Mouse (Mus musculus) kidney, postnatal 25 days (tissue): ENCODE measurements around the gene Prrx2.
A peak's percentile ranks its signal among the peaks of the same experiment; 100 is the strongest.

Source experiments
- DNase-seq, 2 experiments: peaks; one replicate each; pipeline ENCODE4 v3.0.0; 2021; ENCODE audit warnings: mixed read lengths in 2 of 2

Prrx2 gene

GRCm38 (mm10) chr2:30870863-30871262, 36.1 kb downstream of the Prrx2 start:
- peak; percentile 67 to 84 for DNase-seq

- no peak for DNase-seq
Measured at GRCm38 (mm10) chr2:30872669-30873068, 37.9 kb downstream of the Prrx2 start.

GRCm38 (mm10) chr2:30874445-30874844, 39.7 kb downstream of the Prrx2 start:
- DNase-seq, result no peak

- DNase-seq, result no peak
Measured at GRCm38 (mm10) chr2:30875096-30875495, 40.3 kb downstream of the Prrx2 start.

- DNase-seq, result no peak
Measured at GRCm38 (mm10) chr2:30875621-30876432, 41.1 kb downstream of the Prrx2 start.

- DNase-seq, result no peak
Measured at GRCm38 (mm10) chr2:30879481-30879880, 44.7 kb downstream of the Prrx2 start.

- no peak for DNase-seq
Measured at GRCm38 (mm10) chr2:30881215-30881614, 46.4 kb downstream of the Prrx2 start.

GRCm38 (mm10) chr2:30884852-30885373, 50.1 kb downstream of the Prrx2 start:
- no peak for DNase-seq

- no peak for DNase-seq
Measured at GRCm38 (mm10) chr2:30885453-30886163, 50.8 kb downstream of the Prrx2 start.

- peak in 1 of 2 experiments; percentile 66 for DNase-seq
Measured at GRCm38 (mm10) chr2:30891002-30891401, 56.2 kb downstream of the Prrx2 start.

GRCm38 (mm10) chr2:30893399-30893798, 58.6 kb downstream of the Prrx2 start:
- DNase-seq, result peak; percentile 68 to 77

GRCm38 (mm10) chr2:30893946-30894345, 59.2 kb downstream of the Prrx2 start:
- no peak for DNase-seq

GRCm38 (mm10) chr2:30897291-30897690, 62.5 kb downstream of the Prrx2 start:
- peak; percentile 39 to 69 for DNase-seq

- DNase-seq, result no peak
Measured at GRCm38 (mm10) chr2:30899397-30900069, 64.8 kb downstream of the Prrx2 start.

GRCm38 (mm10) chr2:30901646-30902160, 66.9 kb downstream of the Prrx2 start:
- DNase-seq, result no peak

GRCm38 (mm10) chr2:30902256-30902655, 67.5 kb downstream of the Prrx2 start:
- no peak for DNase-seq

GRCm38 (mm10) chr2:30902726-30903722, 68.3 kb downstream of the Prrx2 start:
- peak; percentile 59 to 71 for DNase-seq

- no peak for DNase-seq
Measured at GRCm38 (mm10) chr2:30904231-30904630, 69.5 kb downstream of the Prrx2 start.

GRCm38 (mm10) chr2:30904991-30905390, 70.2 kb downstream of the Prrx2 start:
- peak; percentile 29 to 60 for DNase-seq

- DNase-seq, result no peak
Measured at GRCm38 (mm10) chr2:30905906-30906305, 71.1 kb downstream of the Prrx2 start.

- DNase-seq, result no peak
Measured at GRCm38 (mm10) chr2:30906641-30907040, 71.9 kb downstream of the Prrx2 start.
